19 mouse cellular contexts compared by ENCODE assay signal in genomic region chrX:98574201-98574600, GRCm38 (mm10).
"Had no signal": no experiment of that assay in that cellular context is flagged by ENCODE, and none has a peak within 500 bp of the region (broad histone marks: within the 10 kb centered on the region; RNA-seq: fewer than 3 reads in every experiment).

No protein-coding gene starts in this region.

- H3K36me3 ChIP-seq: hindbrain, embryonic 15.5 days; lung, embryonic 15.5 days; midbrain, embryonic 10.5 days; neural tube, embryonic 13.5 days had no signal

- H3K4me2 ChIP-seq: hindbrain, embryonic 15.5 days; liver, embryonic 11.5 days; lung, embryonic 15.5 days; midbrain, embryonic 13.5 days; neural tube, embryonic 13.5 days had no signal

- H3K9ac ChIP-seq: hindbrain, embryonic 15.5 days; liver, embryonic 14.5 days; lung, embryonic 15.5 days; midbrain, embryonic 13.5 days; neural tube, embryonic 13.5 days had no signal

- ATAC-seq: intestine, postnatal 0 days; midbrain, embryonic 13.5 days; midbrain, embryonic 16.5 days had no signal

- H3K27me3 ChIP-seq: hindbrain, embryonic 15.5 days; lung, embryonic 15.5 days; midbrain, embryonic 13.5 days; neural tube, embryonic 13.5 days had no signal

- H3K27ac ChIP-seq: hindbrain, embryonic 15.5 days; layer of hippocampus, adult 2 months; liver, embryonic 14.5 days; lung, embryonic 15.5 days; midbrain, embryonic 10.5 days; midbrain, embryonic 13.5 days; neural tube, embryonic 13.5 days; stomach, postnatal 0 days had no signal

- DNase-seq: layer of hippocampus, adult 9-11 months; lung, adult 18-20 months; lung, postnatal 10 days; lung, postnatal 36 days; retina, postnatal 1 day; thymus, postnatal 25 days had no signal

- H3K4me3 ChIP-seq: hindbrain, embryonic 15.5 days; layer of hippocampus, adult 2 months; lung, embryonic 15.5 days; megakaryocyte, embryonic 14.5 days; midbrain, embryonic 10.5 days; midbrain, embryonic 13.5 days; myocyte; neural tube, embryonic 13.5 days had no signal

- H3K9me3 ChIP-seq: hindbrain, embryonic 15.5 days; lung, embryonic 15.5 days; megakaryocyte, embryonic 14.5 days; midbrain, embryonic 10.5 days; midbrain, embryonic 13.5 days; neural tube, embryonic 13.5 days had no signal

- H3K4me1 ChIP-seq: hindbrain, embryonic 15.5 days; lung, embryonic 15.5 days; megakaryocyte, embryonic 14.5 days; midbrain, embryonic 10.5 days; midbrain, embryonic 13.5 days; neural tube, embryonic 13.5 days had no signal
